Mouse (Mus musculus): ENCODE measurements around the gene Abcc4. TPM values are rescaled to one million over a fixed set of nuclear protein-coding genes. Genes with fewer than 3 reads are reported as not detected.
A peak's percentile ranks its signal among the peaks of the same experiment; 100 is the strongest.

Abcc4 gene
- polyA plus RNA-seq, 1 experiment, result 8.7 TPM

DNA sequence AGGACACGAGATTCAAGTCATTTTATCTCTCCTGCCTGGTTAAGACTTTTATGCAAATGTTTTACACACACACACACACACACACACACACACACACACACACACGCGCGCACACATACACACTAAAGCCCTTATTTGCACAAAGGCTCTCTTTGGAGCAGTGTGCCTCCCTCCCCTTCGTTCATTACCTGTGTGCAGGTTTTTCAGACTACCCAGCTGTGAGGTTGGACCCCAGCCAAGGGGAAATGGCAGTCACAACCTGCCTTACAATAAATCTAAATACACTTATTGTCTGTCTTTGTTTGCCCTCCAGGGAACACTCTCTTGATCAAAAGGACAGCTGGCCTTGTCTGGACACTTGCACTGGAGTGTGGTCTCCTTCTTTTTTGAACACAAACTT lies 17.4 kb downstream of the Abcc4 start:
- 69% methylated on average over 5 of the region's 5 CpGs for WGBS
- Histone ChIP-seq H3K4me3 (replicated peaks; ENCODE audit: extremely low read depth, low read depth, low read length) (no peak overlapping the region), H3K4me1 (ENCODE audit: control insufficient read depth, insufficient read depth, low read length) (peaks cover 15% of the 10 kb centered on the region)
- no peak for DNase-seq
- TF ChIP-seq POLR2A (IDR thresholded peaks at IDR 0.05; ENCODE audit: borderline replicate concordance, extremely low read depth, low read depth, low read length) (no peak), CTCF (IDR thresholded peaks at IDR 0.05; ENCODE audit: insufficient read depth, low read length) (no peak)

DNA sequence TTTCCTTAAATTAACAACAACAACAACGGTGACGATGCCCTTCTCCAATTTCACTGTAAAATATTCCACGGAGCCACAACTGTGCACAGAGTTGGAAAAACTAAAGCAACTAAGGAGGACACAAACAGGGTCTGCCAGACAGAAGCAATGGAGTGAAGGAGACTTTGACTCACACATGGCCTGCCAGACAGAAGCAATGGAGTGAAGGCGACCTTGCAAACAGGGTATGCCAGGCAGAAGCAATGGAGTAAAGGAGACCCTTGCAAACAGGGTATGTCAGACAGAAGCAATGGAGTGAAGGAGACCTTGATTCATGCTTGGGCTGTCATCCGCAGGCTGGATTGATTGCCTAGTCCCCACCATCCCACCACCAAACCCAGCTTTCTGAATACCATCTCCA lies 19.2 kb downstream of the Abcc4 start:
- no peak for DNase-seq
- TF ChIP-seq POLR2A (IDR thresholded peaks at IDR 0.05; ENCODE audit: borderline replicate concordance, extremely low read depth, low read depth, low read length) (no peak), CTCF (IDR thresholded peaks at IDR 0.05; ENCODE audit: insufficient read depth, low read length) (no peak)
- H3K4me1 ChIP-seq (ENCODE audit: control insufficient read depth, insufficient read depth, low read length), result peaks cover 11% of the 10 kb centered on the region
- H3K4me3 ChIP-seq (replicated peaks; ENCODE audit: extremely low read depth, low read depth, low read length), result no peak overlapping the region
- WGBS, result 89% methylated on average over 5 of the region's 5 CpGs

- DNase-seq, result no peak
- WGBS, result 87% methylated on average over 6 of the region's 6 CpGs
- TF ChIP-seq POLR2A (IDR thresholded peaks at IDR 0.05; ENCODE audit: borderline replicate concordance, extremely low read depth, low read depth, low read length), result no peak
- TF ChIP-seq CTCF (IDR thresholded peaks at IDR 0.05; ENCODE audit: insufficient read depth, low read length), result no peak
- Histone ChIP-seq H3K4me1 (ENCODE audit: control insufficient read depth, insufficient read depth, low read length) (peaks cover 6% of the 10 kb centered on the region), H3K4me3 (replicated peaks; ENCODE audit: extremely low read depth, low read depth, low read length) (no peak overlapping the region)
These were observed 20.4 kb downstream of the Abcc4 start for GRCm38 (mm10) chr14:118685572-118685971.

- 74% methylated on average over 10 of the region's 10 CpGs for WGBS
- TF ChIP-seq CTCF (IDR thresholded peaks at IDR 0.05; ENCODE audit: insufficient read depth, low read length) (no peak), POLR2A (IDR thresholded peaks at IDR 0.05; ENCODE audit: borderline replicate concordance, extremely low read depth, low read depth, low read length) (no peak)
- no peaks in the 10 kb centered on the region for H3K4me1 ChIP-seq (ENCODE audit: control insufficient read depth, insufficient read depth, low read length)
- no peak overlapping the region for H3K4me3 ChIP-seq (replicated peaks; ENCODE audit: extremely low read depth, low read depth, low read length)
- no peak for DNase-seq
These were observed 23.5 kb downstream of the Abcc4 start for GRCm38 (mm10) chr14:118682339-118683034.

- TF ChIP-seq CTCF (IDR thresholded peaks at IDR 0.05; ENCODE audit: insufficient read depth, low read length) (no peak), POLR2A (IDR thresholded peaks at IDR 0.05; ENCODE audit: borderline replicate concordance, extremely low read depth, low read depth, low read length) (no peak)
- Histone ChIP-seq H3K4me1 (ENCODE audit: control insufficient read depth, insufficient read depth, low read length) (no peaks in the 10 kb centered on the region), H3K4me3 (replicated peaks; ENCODE audit: extremely low read depth, low read depth, low read length) (no peak overlapping the region)
- WGBS, result 49% methylated on average over 8 of the region's 8 CpGs
- DNase-seq, result no peak
These were observed 24.9 kb downstream of the Abcc4 start for GRCm38 (mm10) chr14:118681087-118681486.

GRCm38 (mm10) chr14:118678279-118678985 lies 27.6 kb downstream of the Abcc4 start:
- TF ChIP-seq POLR2A (IDR thresholded peaks at IDR 0.05; ENCODE audit: borderline replicate concordance, extremely low read depth, low read depth, low read length) (no peak), CTCF (IDR thresholded peaks at IDR 0.05; ENCODE audit: insufficient read depth, low read length) (peak; percentile 23; the same call in 1 of the 2 replicates)
- Histone ChIP-seq H3K4me1 (ENCODE audit: control insufficient read depth, insufficient read depth, low read length) (no peaks in the 10 kb centered on the region; the same call in 1 of the 2 replicates), H3K4me3 (replicated peaks; ENCODE audit: extremely low read depth, low read depth, low read length) (no peak overlapping the region)
- WGBS, result 84% methylated on average over 9 of the region's 9 CpGs
- DNase-seq, result no peak

- DNase-seq, result no peak
- 69% methylated on average over 13 of the region's 13 CpGs for WGBS
- no peak for TF ChIP-seq CTCF (IDR thresholded peaks at IDR 0.05; ENCODE audit: insufficient read depth, low read length)
- no peaks in the 10 kb centered on the region; the same call in 1 of the 2 replicates for H3K4me1 ChIP-seq (ENCODE audit: control insufficient read depth, insufficient read depth, low read length)
- H3K4me3 ChIP-seq (replicated peaks; ENCODE audit: extremely low read depth, low read depth, low read length), result no peak overlapping the region
These were observed 29.6 kb downstream of the Abcc4 start for GRCm38 (mm10) chr14:118676308-118676994.

DNA sequence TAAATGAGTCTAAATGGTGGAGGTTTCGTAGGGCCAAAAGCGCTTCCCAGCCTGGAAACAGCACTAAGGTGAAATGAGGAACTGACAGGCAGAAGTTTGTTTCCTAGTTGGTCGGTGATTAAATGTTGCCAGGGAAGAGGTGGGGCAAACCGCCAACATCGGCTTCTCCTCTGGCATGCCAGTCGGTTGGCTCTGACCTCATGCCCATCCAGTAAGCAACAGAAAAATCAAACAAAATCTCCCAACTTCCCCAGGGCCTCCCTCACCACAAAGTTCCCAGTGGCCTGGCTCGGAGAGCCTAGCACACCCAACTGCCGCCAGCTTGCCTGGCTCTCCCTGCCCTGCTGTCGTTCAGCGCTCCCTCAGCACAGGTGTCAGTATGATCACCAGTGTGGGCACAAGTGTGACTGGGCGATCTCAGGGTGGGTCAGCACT lies 31.3 kb downstream of the Abcc4 start:
- Histone ChIP-seq H3K4me3 (replicated peaks; ENCODE audit: extremely low read depth, low read depth, low read length) (no peak overlapping the region), H3K4me1 (ENCODE audit: control insufficient read depth, insufficient read depth, low read length) (no peaks in the 10 kb centered on the region; the same call in 1 of the 2 replicates)
- 49% methylated on average over 11 of the region's 11 CpGs for WGBS
- no peak for DNase-seq
- no peak for TF ChIP-seq CTCF (IDR thresholded peaks at IDR 0.05; ENCODE audit: insufficient read depth, low read length)
- TF ChIP-seq POLR2A (IDR thresholded peaks at IDR 0.05; ENCODE audit: borderline replicate concordance, extremely low read depth, low read depth, low read length), result no peak

DNA sequence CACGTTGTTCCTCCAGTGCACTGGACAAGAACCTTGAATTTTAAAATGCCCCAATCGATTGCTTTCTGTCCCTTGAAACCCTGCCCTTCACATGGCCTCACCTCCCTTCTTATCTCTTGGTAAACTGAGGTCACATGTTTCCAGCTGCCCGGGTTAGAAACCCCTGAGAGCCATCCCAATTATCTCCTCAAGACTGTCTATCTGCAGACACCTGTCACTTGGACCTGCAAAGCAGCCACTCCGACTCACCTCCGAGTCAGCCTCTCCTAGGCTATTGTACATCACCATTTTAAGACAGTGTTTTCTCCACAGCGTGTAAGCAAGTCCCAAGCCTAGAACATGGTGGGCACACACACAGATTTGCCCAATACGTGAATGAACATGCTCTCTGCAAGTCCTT lies 31.8 kb downstream of the Abcc4 start:
- H3K4me1 ChIP-seq (ENCODE audit: control insufficient read depth, insufficient read depth, low read length), result no peaks in the 10 kb centered on the region; the same call in 1 of the 2 replicates
- no peak for DNase-seq
- no peak for TF ChIP-seq POLR2A (IDR thresholded peaks at IDR 0.05; ENCODE audit: borderline replicate concordance, extremely low read depth, low read depth, low read length)
- TF ChIP-seq CTCF (IDR thresholded peaks at IDR 0.05; ENCODE audit: insufficient read depth, low read length), result no peak
- 72% methylated on average over 7 of the region's 7 CpGs for WGBS
- no peak overlapping the region for H3K4me3 ChIP-seq (replicated peaks; ENCODE audit: extremely low read depth, low read depth, low read length)

Measured in lung, adult 2 months (tissue).